Mouse (Mus musculus) limb, embryonic 10.5 days (tissue): ENCODE measurements around the gene Sh3bp5. TPM values are rescaled to one million over a fixed set of nuclear protein-coding genes. Genes with fewer than 3 reads are reported as not detected.
A peak's percentile ranks its signal among the peaks of the same experiment; 100 is the strongest.

Source experiments
- DNase-seq: peaks from one replicate; pipeline ENCODE4 v3.0.0-alpha.2; 2017; ENCODE audit warnings: low spot score
- H3K27ac ChIP-seq: fragments of 300-500 bp; sonication (generic); 2 replicates; pipeline ENCODE4 v1.5.1; 2016; ENCODE audit warnings: mild to moderate bottlenecking
- H3K27me3 ChIP-seq: fragments of 300-500 bp; sonication (generic); 2 replicates; pipeline ENCODE4 v1.6.1; 2016; ENCODE audit warnings: low read depth, mild to moderate bottlenecking; ENCODE audit not compliant: poor library complexity, severe bottlenecking
- H3K36me3 ChIP-seq: fragments of 300-500 bp; sonication (generic); 2 replicates; pipeline ENCODE4 v1.6.1; 2016; ENCODE audit warnings: mild to moderate bottlenecking, moderate library complexity
- H3K4me1 ChIP-seq: fragments of 300-500 bp; sonication (generic); 2 replicates; pipeline ENCODE4 v1.6.1; 2016
- H3K4me3 ChIP-seq: fragments of 300-500 bp; sonication (generic); 2 replicates; pipeline ENCODE4 v1.5.1; 2016; ENCODE audit warnings: mild to moderate bottlenecking, moderate library complexity
- H3K9me3 ChIP-seq: fragments of 300-500 bp; sonication (generic); replicated peaks from 2 replicates; pipeline ENCODE4 v1.6.1; 2016; ENCODE audit warnings: mild to moderate bottlenecking
- WGBS: fragments of 180-500 bp; shearing (Covaris S2); methylation state at CpG from one replicate; pipeline ENCODE4 v1.1.7; 2016; 5-methylcytosine and 5-hydroxymethylcytosine counted together
- polyA plus RNA-seq: library from polyadenylated mRNA; unstranded; fragments of >200 nt; fragmentation: Nextera tagmentation; extraction: Ambion mirVana; gene quantifications from 2 replicates; pipeline ENCODE4 v1.2.1, GENCODE M21; 2016

Gene Sh3bp5
- polyA plus RNA-seq, 1 experiment from 2014 or later, result 47.9 TPM

- no peak for DNase-seq
- Histone ChIP-seq H3K9me3 (no peaks in the 10 kb centered on the region), H3K4me3 (no peak overlapping the region), H3K36me3 (peaks cover 50% of the 10 kb centered on the region), H3K27ac (peak overlapping the region; percentile 22; the same call in 1 of the 2 replicates), H3K27me3 (no peaks in the 10 kb centered on the region), H3K4me1 (peaks cover 62% of the 10 kb centered on the region)
- 64% methylated on average over 10 of the region's 10 CpGs for whole genome bisulfite sequencing
Observed at GRCm38 (mm10) chr14:31414235-31414966, 21.5 kb downstream of the Sh3bp5 start.

GRCm38 (mm10) chr14:31413475-31414086 lies 22.3 kb downstream of the Sh3bp5 start:
- DNase-seq, result no peak
- H3K4me1 ChIP-seq, result peaks cover 70% of the 10 kb centered on the region
- WGBS, result 69% methylated on average over 6 of the region's 6 CpGs

GRCm38 (mm10) chr14:31412651-31413056 lies 23.2 kb downstream of the Sh3bp5 start:
- no peak for DNase-seq
- 81% methylated on average over 10 of the region's 10 CpGs for WGBS
- H3K27ac ChIP-seq, result no peak overlapping the region
- H3K27me3 ChIP-seq, result no peaks in the 10 kb centered on the region
- no peak overlapping the region for H3K4me3 ChIP-seq
- H3K4me1 ChIP-seq, result peaks cover 73% of the 10 kb centered on the region
- H3K9me3 ChIP-seq, result no peaks in the 10 kb centered on the region
- peaks cover 59% of the 10 kb centered on the region for H3K36me3 ChIP-seq

More at GRCm38 (mm10) chr14:31413475-31414086, 22.3 kb downstream of the Sh3bp5 start:
- H3K4me3 ChIP-seq, result no peak overlapping the region
- no peaks in the 10 kb centered on the region for H3K9me3 ChIP-seq
- no peaks in the 10 kb centered on the region for H3K27me3 ChIP-seq
- peaks cover 58% of the 10 kb centered on the region for H3K36me3 ChIP-seq
- peak overlapping the region; percentile 22 for H3K27ac ChIP-seq

GRCm38 (mm10) chr14:31410737-31411136 lies 25.1 kb downstream of the Sh3bp5 start:
- no peaks in the 10 kb centered on the region for H3K27me3 ChIP-seq
- no peak for DNase-seq
- no peak overlapping the region for H3K27ac ChIP-seq
- no peaks in the 10 kb centered on the region for H3K9me3 ChIP-seq
- H3K4me1 ChIP-seq, result peaks cover 75% of the 10 kb centered on the region
- no peak overlapping the region for H3K4me3 ChIP-seq
- 82% methylated on average over 4 of the region's 4 CpGs for WGBS
- H3K36me3 ChIP-seq, result peaks cover 71% of the 10 kb centered on the region

- no peak overlapping the region for H3K4me3 ChIP-seq
- no peaks in the 10 kb centered on the region for H3K27me3 ChIP-seq
- no peak overlapping the region for H3K27ac ChIP-seq
- H3K36me3 ChIP-seq, result peaks cover 74% of the 10 kb centered on the region
- 78% methylated on average over 9 of the region's 9 CpGs for WGBS
- no peak for DNase-seq
- no peaks in the 10 kb centered on the region for H3K9me3 ChIP-seq
- peaks cover 71% of the 10 kb centered on the region for H3K4me1 ChIP-seq
Observed at GRCm38 (mm10) chr14:31410123-31410724, 25.7 kb downstream of the Sh3bp5 start.

GRCm38 (mm10) chr14:31408666-31409065 lies 27.2 kb downstream of the Sh3bp5 start:
- no peak overlapping the region for H3K4me3 ChIP-seq
- H3K36me3 ChIP-seq, result peaks cover 89% of the 10 kb centered on the region
- H3K9me3 ChIP-seq, result no peaks in the 10 kb centered on the region
- DNase-seq, result no peak
- H3K27ac ChIP-seq, result no peak overlapping the region
- no peaks in the 10 kb centered on the region for H3K27me3 ChIP-seq
- H3K4me1 ChIP-seq, result peaks cover 62% of the 10 kb centered on the region
- WGBS, result 65% methylated on average over 8 of the region's 8 CpGs

- H3K9me3 ChIP-seq, result no peaks in the 10 kb centered on the region
- no peak overlapping the region for H3K27ac ChIP-seq
- H3K27me3 ChIP-seq, result no peaks in the 10 kb centered on the region
- H3K4me3 ChIP-seq, result no peak overlapping the region
- peaks cover 95% of the 10 kb centered on the region for H3K36me3 ChIP-seq
- no peak for DNase-seq
- H3K4me1 ChIP-seq, result peaks cover 59% of the 10 kb centered on the region
- WGBS, result 60% methylated on average over 6 of the region's 6 CpGs
Observed at GRCm38 (mm10) chr14:31407911-31408604, 27.8 kb downstream of the Sh3bp5 start.

GRCm38 (mm10) chr14:31407208-31407607 lies 28.7 kb downstream of the Sh3bp5 start:
- no peaks in the 10 kb centered on the region for H3K9me3 ChIP-seq
- H3K27me3 ChIP-seq, result no peaks in the 10 kb centered on the region
- no peak for DNase-seq
- H3K36me3 ChIP-seq, result peaks cover 96% of the 10 kb centered on the region
- no peak overlapping the region for H3K27ac ChIP-seq
- WGBS, result 64% methylated on average over 15 of the region's 15 CpGs
- peaks cover 58% of the 10 kb centered on the region for H3K4me1 ChIP-seq
- no peak overlapping the region for H3K4me3 ChIP-seq

- no peaks in the 10 kb centered on the region for H3K9me3 ChIP-seq
- 87% methylated on average over 12 of the region's 12 CpGs for WGBS
- H3K36me3 ChIP-seq, result peaks cover 94% of the 10 kb centered on the region
- H3K27ac ChIP-seq, result no peak overlapping the region
- H3K4me3 ChIP-seq, result no peak overlapping the region
- no peak for DNase-seq
- H3K27me3 ChIP-seq, result no peaks in the 10 kb centered on the region
- peaks cover 56% of the 10 kb centered on the region for H3K4me1 ChIP-seq
Observed at GRCm38 (mm10) chr14:31406154-31406810, 29.6 kb downstream of the Sh3bp5 start.

- Histone ChIP-seq H3K4me1 (peaks cover 52% of the 10 kb centered on the region), H3K27me3 (no peaks in the 10 kb centered on the region), H3K27ac (no peak overlapping the region), H3K9me3 (no peaks in the 10 kb centered on the region), H3K4me3 (no peak overlapping the region), H3K36me3 (peaks cover 94% of the 10 kb centered on the region)
- no peak for DNase-seq
- 91% methylated on average over 6 of the region's 6 CpGs for WGBS
Observed at GRCm38 (mm10) chr14:31405652-31406051, 30.2 kb downstream of the Sh3bp5 start.

GRCm38 (mm10) chr14:31404663-31405062 lies 31.2 kb downstream of the Sh3bp5 start:
- DNase-seq, result no peak
- H3K9me3 ChIP-seq, result no peaks in the 10 kb centered on the region
- 92% methylated on average over 4 of the region's 4 CpGs for WGBS
- H3K4me3 ChIP-seq, result no peak overlapping the region
- H3K4me1 ChIP-seq, result peaks cover 56% of the 10 kb centered on the region
- no peak overlapping the region for H3K27ac ChIP-seq
- H3K27me3 ChIP-seq, result no peaks in the 10 kb centered on the region
- peaks cover 94% of the 10 kb centered on the region for H3K36me3 ChIP-seq

GRCm38 (mm10) chr14:31403995-31404394 lies 31.9 kb downstream of the Sh3bp5 start:
- Histone ChIP-seq H3K9me3 (no peaks in the 10 kb centered on the region), H3K4me1 (peaks cover 56% of the 10 kb centered on the region), H3K27me3 (no peaks in the 10 kb centered on the region), H3K36me3 (peaks cover 90% of the 10 kb centered on the region), H3K4me3 (no peak overlapping the region), H3K27ac (no peak overlapping the region)
- WGBS, result 61% methylated on average over 8 of the region's 8 CpGs
- DNase-seq, result no peak
